Mouse (Mus musculus): ENCODE results near the gene Igsf23.
"Not testable (repeated sequence)": the region's sequence is repeated elsewhere in the genome, so short reads cannot be mapped to it uniquely, and the experiment has no call there.

Gene Igsf23

GRCm38 (mm10) chr7:19935171-19935751 is 15.3 kb downstream of the Igsf23 start:
- no peak for DNase-seq

GRCm38 (mm10) chr7:19932877-19933809 is 17.4 kb downstream of the Igsf23 start:
- peak; percentile 70 to 82 for DNase-seq

- DNase-seq = peak in 1 of 2 experiments; percentile 66
These were observed 18.3 kb downstream of the Igsf23 start for GRCm38 (mm10) chr7:19932133-19932876.

GRCm38 (mm10) chr7:19930481-19930880 is 20.1 kb downstream of the Igsf23 start:
- DNase-seq = not testable (repeated sequence)

- DNase-seq = no peak
These were observed 22.1 kb downstream of the Igsf23 start for GRCm38 (mm10) chr7:19928486-19928885.

- DNase-seq = no peak
These were observed 23.6 kb downstream of the Igsf23 start for GRCm38 (mm10) chr7:19926849-19927480.

- peak; percentile 20 to 33 for DNase-seq
These were observed 25.2 kb downstream of the Igsf23 start for GRCm38 (mm10) chr7:19925376-19925775.

- DNase-seq = no peak
These were observed 26.8 kb downstream of the Igsf23 start for GRCm38 (mm10) chr7:19923797-19924196.

- DNase-seq = no peak
These were observed 27.2 kb downstream of the Igsf23 start for GRCm38 (mm10) chr7:19923354-19923753.

GRCm38 (mm10) chr7:19920506-19921261 is 29.9 kb downstream of the Igsf23 start, which contains the start of gene Pvr:
Pvr (minus strand) TSS chr7:19921160.
- DNase-seq = peak; percentile 68 to 69

- no peak for DNase-seq
These were observed 30.4 kb downstream of the Igsf23 start for GRCm38 (mm10) chr7:19920166-19920505.

GRCm38 (mm10) chr7:19914558-19914957 is 36.0 kb downstream of the Igsf23 start:
- DNase-seq = no peak

GRCm38 (mm10) chr7:19911695-19912524 is 38.6 kb downstream of the Igsf23 start:
- DNase-seq = peak in 1 of 2 experiments; percentile 37

GRCm38 (mm10) chr7:19911292-19911658 is 39.3 kb downstream of the Igsf23 start:
- no peak for DNase-seq

- peak; percentile 87 to 93 for DNase-seq
These were observed 39.9 kb downstream of the Igsf23 start for GRCm38 (mm10) chr7:19910421-19911291.

GRCm38 (mm10) chr7:19889881-19890280 is 60.7 kb downstream of the Igsf23 start:
- peak; percentile 15 to 47 for DNase-seq

GRCm38 (mm10) chr7:19887849-19888248 is 62.7 kb downstream of the Igsf23 start, which contains the start of gene Ceacam19:
Ceacam19 (minus strand) TSS chr7:19887965.
- DNase-seq = no peak
